Mouse (Mus musculus) embryonic fibroblast, embryonic 13.5 days (primary cell): ENCODE results near the gene Nxpe5.
A peak's percentile ranks its signal among the peaks of the same experiment; 100 is the strongest.

ENCODE experiments used
- CTCF ChIP-seq: IDR thresholded peaks from 2 replicates; pipeline ENCODE4 v1.5.1; 2011; ENCODE audit warnings: mild to moderate bottlenecking, control low read depth, low read length, moderate library complexity, borderline replicate concordance; ENCODE audit not compliant: insufficient read depth
- POLR2A ChIP-seq: IDR thresholded peaks from 2 replicates; pipeline ENCODE4 v1.6.1; 2011; ENCODE audit warnings: low read depth, mild to moderate bottlenecking, control low read depth, low read length, moderate library complexity

DNA sequence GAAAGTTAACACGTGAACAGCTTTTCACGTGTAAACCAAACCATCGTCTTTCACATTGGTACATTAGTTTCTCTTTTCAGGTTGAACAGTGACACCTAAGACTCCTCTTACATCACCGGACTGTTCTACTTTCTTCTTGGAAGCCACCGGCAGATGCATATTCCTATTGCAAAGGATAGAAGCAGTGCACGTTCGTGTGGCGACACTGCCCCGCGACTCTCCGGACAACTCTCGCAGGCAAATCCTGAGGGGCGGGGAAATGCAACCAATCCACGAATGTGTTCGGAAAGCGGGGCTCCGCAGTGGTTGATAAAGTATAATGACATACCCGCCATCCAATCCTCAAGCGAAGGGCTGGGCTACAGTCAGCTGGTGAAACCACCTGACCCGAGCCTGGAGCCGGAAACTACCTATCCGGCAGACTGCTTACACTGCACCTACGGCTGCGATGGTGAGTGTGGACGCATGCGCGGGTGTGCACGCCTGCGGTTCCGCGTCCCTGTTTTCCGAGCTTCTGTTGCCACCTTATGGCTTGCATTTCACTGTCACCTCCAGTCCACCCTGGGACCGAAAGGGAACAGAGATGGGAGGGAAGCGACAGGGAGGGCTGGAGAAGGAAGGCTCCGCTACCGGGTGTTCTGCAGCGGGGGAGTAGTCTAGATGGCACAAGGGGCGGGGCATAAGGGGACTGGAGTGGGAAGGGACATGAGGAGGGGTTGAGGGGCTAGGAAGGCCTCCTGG is 29.8 kb downstream of the Nxpe5 start, which contains the start of gene Lamtor4:
- TF ChIP-seq CTCF = no peak
- peak; percentile 84 for TF ChIP-seq POLR2A
